Mouse (Mus musculus) embryonic facial prominence, embryonic 13.5 days (tissue): Measurements from ENCODE around the gene Naa16. TPM values are rescaled to one million over a fixed set of nuclear protein-coding genes. Genes with fewer than 3 reads are reported as not detected.
A peak's percentile ranks its signal among the peaks of the same experiment; 100 is the strongest.

Experiments used
- ATAC-seq: fragments of 200-750 bp; cut with Nextera tagmentation; 2 replicates; pipeline ENCODE4 v1.8.0; 2017; ENCODE audit warnings: low read depth; ENCODE audit not compliant: insufficient number of reproducible peaks, insufficient read depth, low FRiP score, low TSS enrichment
- H3K27ac ChIP-seq: fragments of 300-500 bp; sonication (generic); 2 replicates; pipeline ENCODE4 v1.5.1; 2015; ENCODE audit warnings: moderate library complexity, mild to moderate bottlenecking, inconsistent platforms
- H3K27me3 ChIP-seq: fragments of 300-500 bp; sonication (generic); 2 replicates; pipeline ENCODE4 v1.6.1; 2015; ENCODE audit warnings: mild to moderate bottlenecking, inconsistent platforms
- H3K36me3 ChIP-seq: fragments of 300-500 bp; sonication (generic); 2 replicates; pipeline ENCODE4 v1.6.1; 2015; ENCODE audit warnings: mild to moderate bottlenecking, inconsistent platforms
- H3K4me1 ChIP-seq: fragments of 300-500 bp; sonication (generic); 2 replicates; pipeline ENCODE4 v1.6.1; 2015; ENCODE audit warnings: inconsistent platforms
- H3K4me2 ChIP-seq: fragments of 300-500 bp; sonication (generic); 2 replicates; pipeline ENCODE4 v1.6.1; 2015; ENCODE audit warnings: moderate library complexity, mild to moderate bottlenecking, inconsistent platforms
- H3K4me3 ChIP-seq: fragments of 300-500 bp; sonication (generic); 2 replicates; pipeline ENCODE4 v1.5.1; 2015; ENCODE audit warnings: mild to moderate bottlenecking, inconsistent platforms
- H3K9ac ChIP-seq: fragments of 300-500 bp; sonication (generic); 2 replicates; pipeline ENCODE4 v1.6.1; 2015; ENCODE audit warnings: mild to moderate bottlenecking, inconsistent platforms
- H3K9me3 ChIP-seq: fragments of 300-500 bp; sonication (generic); 2 replicates; pipeline ENCODE4 v1.6.1; 2016; ENCODE audit warnings: inconsistent platforms
- WGBS: fragments of 180-500 bp; shearing (Covaris S2); methylation state at CpG from one replicate; pipeline ENCODE4 v1.1.7; 2015; ENCODE audit warnings: mixed read lengths; 5-methylcytosine and 5-hydroxymethylcytosine counted together
- polyA plus RNA-seq: library from polyadenylated mRNA; unstranded; fragments of >200 nt; fragmentation: Nextera tagmentation; extraction: Ambion mirVana; gene quantifications from 2 replicates; pipeline ENCODE4 v1.2.1, GENCODE M21; 2015

Gene Naa16
- polyA plus RNA-seq, 1 experiment from 2014 or later = 51.0 TPM

DNA sequence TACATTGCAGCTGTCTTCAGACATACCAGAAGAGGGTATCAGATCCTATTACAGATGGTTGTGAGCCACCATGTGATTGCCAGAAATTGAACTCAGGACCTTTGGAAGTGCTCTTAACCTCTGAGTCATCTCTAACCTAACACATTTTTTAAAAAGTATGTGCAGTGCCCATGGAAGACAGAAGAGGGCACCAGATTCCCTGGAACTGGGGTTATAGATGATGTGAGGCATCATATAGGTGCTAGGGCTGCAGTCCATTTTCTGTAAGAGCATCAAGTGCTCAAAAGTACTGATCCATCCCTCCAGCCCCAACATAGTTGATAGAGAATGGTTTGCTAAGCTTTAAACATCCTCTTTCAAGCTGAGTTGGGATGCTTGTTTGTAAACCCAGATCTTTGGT lies 4.0 kb upstream of the Naa16 start:
- Histone ChIP-seq H3K4me1 (peaks cover 7% of the 10 kb centered on the region; the same call in 1 of the 2 replicates), H3K36me3 (no peaks in the 10 kb centered on the region; the same call in 1 of the 2 replicates), H3K4me3 (no peak overlapping the region), H3K27me3 (no peaks in the 10 kb centered on the region), H3K27ac (no peak overlapping the region), H3K9ac (no peak overlapping the region), H3K4me2 (no peak overlapping the region), H3K9me3 (no peaks in the 10 kb centered on the region)
- no peak for ATAC-seq

DNA sequence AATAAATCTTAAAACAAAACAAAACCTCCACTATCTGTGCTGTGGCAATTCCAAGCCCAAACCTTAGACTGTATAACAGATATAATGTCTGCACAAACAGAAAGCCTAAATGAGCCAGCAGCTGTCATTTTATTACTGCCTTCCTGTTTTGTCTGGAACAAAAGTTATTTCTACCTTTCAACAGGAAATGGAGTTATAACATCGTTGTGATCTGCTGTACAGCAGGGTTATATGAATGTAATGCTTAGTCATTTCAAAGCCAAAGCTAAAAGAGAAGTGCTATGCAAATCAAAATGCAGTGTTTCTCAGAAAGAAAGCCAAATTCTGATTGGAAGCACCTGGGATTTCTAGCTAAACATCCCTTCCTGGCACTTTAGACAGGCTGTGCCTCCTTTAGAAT lies 2.7 kb upstream of the Naa16 start:
- Histone ChIP-seq H3K4me1 (peaks cover 7% of the 10 kb centered on the region), H3K9ac (no peak overlapping the region), H3K27me3 (no peaks in the 10 kb centered on the region), H3K4me3 (no peak overlapping the region), H3K27ac (no peak overlapping the region), H3K36me3 (no peaks in the 10 kb centered on the region), H3K4me2 (no peak overlapping the region), H3K9me3 (no peaks in the 10 kb centered on the region)
- 55% methylated on average over 1 of the region's 1 CpGs for WGBS
- ATAC-seq = no peak

DNA sequence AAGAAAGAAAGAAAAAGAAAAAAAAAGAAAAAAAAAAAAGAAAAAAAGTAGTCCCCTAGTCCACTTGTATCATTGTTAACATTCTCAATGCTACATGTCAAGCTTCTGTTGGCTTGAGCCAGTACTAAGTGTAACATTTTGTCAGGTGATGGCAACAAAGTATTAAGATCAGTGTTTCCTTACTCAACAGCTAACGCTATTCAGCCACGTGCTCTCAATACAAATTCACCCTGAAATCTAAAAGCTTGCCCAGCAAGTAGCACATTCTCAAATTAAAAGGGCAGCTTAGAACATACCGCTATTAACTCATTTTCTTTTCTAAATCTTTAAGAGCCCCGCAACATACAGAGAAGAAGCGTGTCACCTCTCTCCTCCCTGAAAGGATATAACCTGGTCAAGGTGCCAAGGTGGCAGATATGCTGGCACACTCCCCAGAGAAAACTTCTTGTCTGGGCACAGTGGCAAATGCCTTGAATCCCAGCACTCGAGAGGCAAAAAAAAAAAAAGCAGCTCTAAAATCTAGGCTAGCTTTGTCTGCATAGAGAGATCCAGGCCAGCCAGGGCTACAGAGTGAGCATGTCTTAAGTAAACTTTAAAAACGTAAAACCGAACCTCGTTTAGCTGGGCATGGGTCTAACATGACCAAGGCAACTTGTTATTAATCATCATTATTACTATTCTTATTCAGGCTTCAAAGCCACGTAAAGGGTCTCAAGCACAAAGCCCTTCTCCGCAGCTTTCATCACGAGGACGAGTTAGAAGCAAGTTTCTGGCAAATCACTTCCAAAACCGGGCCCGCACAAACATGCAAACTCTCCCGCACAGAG lies 927 bp downstream of the Naa16 start:
- Histone ChIP-seq H3K27me3 (no peaks in the 10 kb centered on the region), H3K9ac (peak overlapping the region; percentile 93), H3K4me1 (peaks cover 6% of the 10 kb centered on the region), H3K27ac (peak overlapping the region; percentile 99), H3K4me2 (peak overlapping the region; percentile 84), H3K36me3 (peaks cover 11% of the 10 kb centered on the region), H3K9me3 (no peaks in the 10 kb centered on the region), H3K4me3 (peak overlapping the region; percentile 75)
- no peak for ATAC-seq
- WGBS = 1% methylated on average over 16 of the region's 16 CpGs

DNA sequence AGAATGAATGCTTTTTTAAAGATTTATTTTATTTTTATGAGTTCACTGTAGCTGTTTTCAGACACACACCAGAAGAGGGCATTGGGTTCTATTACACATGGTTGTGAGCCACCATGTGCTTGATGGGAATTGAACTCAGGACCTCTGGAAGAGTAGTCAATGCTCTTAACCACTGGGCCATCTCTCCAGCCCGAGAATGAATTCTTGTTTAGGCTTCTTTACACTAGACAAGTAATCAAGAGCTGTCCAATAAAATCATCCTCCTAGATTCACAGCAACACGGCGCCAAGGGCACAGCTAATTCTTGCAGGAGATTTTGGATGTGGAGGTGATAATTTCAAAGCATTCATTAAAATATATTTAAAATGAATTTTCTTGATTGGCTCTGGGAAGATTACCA lies 2.3 kb downstream of the Naa16 start:
- H3K36me3 ChIP-seq = peaks cover 11% of the 10 kb centered on the region
- 91% methylated on average over 3 of the region's 3 CpGs for WGBS

DNA sequence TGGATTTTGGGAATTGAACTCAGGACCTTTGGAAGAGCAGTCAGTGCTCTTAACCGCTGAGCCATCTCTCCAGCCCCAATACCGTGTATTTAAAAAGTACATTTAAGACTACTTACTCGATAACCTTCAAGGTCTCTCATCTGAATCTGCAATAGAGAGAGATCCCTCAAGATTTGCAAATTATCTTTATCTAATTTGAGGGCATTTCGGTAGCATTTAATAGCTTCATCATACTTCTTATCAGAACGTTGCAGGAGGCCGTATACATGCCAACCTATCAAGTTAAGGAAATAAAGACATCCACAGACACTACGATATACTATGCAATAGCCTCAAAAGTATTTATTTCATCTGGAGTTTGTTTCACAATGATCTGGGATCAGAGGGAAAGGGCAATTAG lies 7.5 kb downstream of the Naa16 start:
- Histone ChIP-seq H3K9ac (no peak overlapping the region), H3K4me2 (no peak overlapping the region), H3K4me3 (no peak overlapping the region), H3K9me3 (no peaks in the 10 kb centered on the region), H3K27me3 (no peaks in the 10 kb centered on the region), H3K36me3 (peaks cover 44% of the 10 kb centered on the region), H3K27ac (no peak overlapping the region), H3K4me1 (no peaks in the 10 kb centered on the region; the same call in 1 of the 2 replicates)
- 94% methylated on average over 7 of the region's 7 CpGs for WGBS
- ATAC-seq = no peak

More for the DNA sequence above, 2.3 kb downstream of the Naa16 start:
- H3K9me3 ChIP-seq = no peaks in the 10 kb centered on the region
- H3K27me3 ChIP-seq = no peaks in the 10 kb centered on the region
- H3K4me3 ChIP-seq = no peak overlapping the region
- H3K4me2 ChIP-seq = no peak overlapping the region
- H3K9ac ChIP-seq = no peak overlapping the region
- peaks cover 6% of the 10 kb centered on the region for H3K4me1 ChIP-seq
- no peak for ATAC-seq
- no peak overlapping the region for H3K27ac ChIP-seq

DNA sequence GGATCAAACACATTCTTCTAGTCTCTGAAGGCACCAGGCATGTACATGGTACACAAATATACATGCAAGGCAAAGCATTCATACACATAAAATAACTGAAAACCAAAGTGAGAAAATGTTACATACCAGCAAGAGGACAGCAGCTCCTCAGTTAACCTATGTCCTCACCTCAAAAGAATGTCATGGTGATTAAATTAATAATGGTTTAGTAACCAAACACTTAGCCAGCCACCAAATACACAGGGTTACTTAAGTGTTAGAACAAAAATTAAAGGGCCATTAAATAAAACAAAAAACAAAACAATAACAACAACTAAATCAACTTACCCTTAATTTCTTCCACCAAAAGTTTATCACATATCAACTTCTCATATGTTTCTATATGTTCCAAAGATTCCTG lies 13.5 kb downstream of the Naa16 start:
- Histone ChIP-seq H3K9ac (no peak overlapping the region), H3K9me3 (no peaks in the 10 kb centered on the region), H3K4me3 (no peak overlapping the region), H3K27me3 (no peaks in the 10 kb centered on the region), H3K36me3 (peaks cover 44% of the 10 kb centered on the region), H3K4me1 (no peaks in the 10 kb centered on the region), H3K27ac (no peak overlapping the region), H3K4me2 (no peak overlapping the region)
- no peak for ATAC-seq

DNA sequence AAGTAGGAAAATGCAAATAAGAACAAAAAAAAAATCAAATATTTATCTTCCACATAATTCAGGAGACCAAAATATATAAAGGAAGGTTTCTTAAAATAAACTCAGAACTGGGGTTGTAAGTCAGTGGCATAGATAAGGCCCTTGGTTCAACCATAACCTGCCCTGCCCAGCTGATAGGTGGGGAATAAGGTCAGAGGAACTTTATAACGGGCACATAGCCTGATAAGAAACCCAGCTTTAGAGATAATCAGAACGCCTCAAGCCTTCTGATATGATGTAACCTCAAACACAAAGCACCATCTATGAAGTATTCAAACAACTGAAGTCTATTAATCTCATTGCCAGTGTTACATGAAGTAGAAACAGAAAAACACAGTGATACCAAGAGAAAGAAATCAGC lies 32.5 kb downstream of the Naa16 start:
- Histone ChIP-seq H3K27ac (no peak overlapping the region), H3K27me3 (no peaks in the 10 kb centered on the region), H3K4me2 (no peak overlapping the region), H3K4me3 (no peak overlapping the region), H3K4me1 (no peaks in the 10 kb centered on the region), H3K9me3 (no peaks in the 10 kb centered on the region), H3K9ac (no peak overlapping the region), H3K36me3 (peaks cover 57% of the 10 kb centered on the region)
- WGBS = 89% methylated on average over 2 of the region's 2 CpGs
- no peak for ATAC-seq

DNA sequence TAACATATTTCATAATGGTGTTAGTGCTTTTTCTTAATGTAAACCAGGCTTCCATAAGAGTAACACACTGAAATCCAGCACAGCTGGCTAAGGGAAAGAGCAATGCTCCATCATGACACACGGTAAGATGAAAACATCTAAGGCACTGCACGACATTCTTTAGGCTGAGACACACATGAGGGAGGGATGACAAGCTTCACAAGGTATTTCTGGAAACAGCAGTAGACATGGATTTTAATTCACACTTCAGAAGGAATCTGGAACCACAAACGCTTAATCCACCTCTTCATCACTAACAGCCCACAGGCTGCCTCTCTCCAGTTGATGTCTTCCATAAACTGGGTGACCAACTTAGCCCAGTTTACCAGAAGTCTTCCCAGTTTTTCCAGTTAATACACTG lies 44.2 kb downstream of the Naa16 start:
- no peaks in the 10 kb centered on the region for H3K9me3 ChIP-seq
- 54% methylated on average over 3 of the region's 3 CpGs for WGBS
- H3K4me3 ChIP-seq = no peak overlapping the region
- no peak overlapping the region for H3K27ac ChIP-seq
- H3K9ac ChIP-seq = no peak overlapping the region
- H3K27me3 ChIP-seq = no peaks in the 10 kb centered on the region
- peaks cover 58% of the 10 kb centered on the region for H3K36me3 ChIP-seq
- no peak for ATAC-seq
- H3K4me1 ChIP-seq = no peaks in the 10 kb centered on the region
- no peak overlapping the region for H3K4me2 ChIP-seq

DNA sequence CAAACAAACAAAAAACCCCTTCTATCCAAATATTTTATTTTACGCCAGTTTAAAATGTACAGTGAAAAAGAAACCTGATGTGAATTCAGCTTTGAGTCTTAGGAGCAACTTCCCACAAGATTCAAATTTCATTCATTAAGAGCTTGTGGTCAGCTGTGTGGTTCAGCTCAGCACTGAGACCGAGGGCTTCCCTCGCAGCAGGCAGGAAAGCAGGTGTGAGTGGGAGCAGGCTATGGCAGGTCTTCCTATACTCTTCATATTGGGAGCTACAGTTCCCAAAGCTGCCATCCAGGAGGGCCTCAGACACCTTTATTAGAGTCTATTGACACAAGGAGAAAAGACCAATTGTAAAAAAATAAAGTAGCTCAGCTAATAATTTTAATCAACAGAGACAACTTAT lies 55.0 kb downstream of the Naa16 start:
- peaks cover 51% of the 10 kb centered on the region for H3K36me3 ChIP-seq

DNA sequence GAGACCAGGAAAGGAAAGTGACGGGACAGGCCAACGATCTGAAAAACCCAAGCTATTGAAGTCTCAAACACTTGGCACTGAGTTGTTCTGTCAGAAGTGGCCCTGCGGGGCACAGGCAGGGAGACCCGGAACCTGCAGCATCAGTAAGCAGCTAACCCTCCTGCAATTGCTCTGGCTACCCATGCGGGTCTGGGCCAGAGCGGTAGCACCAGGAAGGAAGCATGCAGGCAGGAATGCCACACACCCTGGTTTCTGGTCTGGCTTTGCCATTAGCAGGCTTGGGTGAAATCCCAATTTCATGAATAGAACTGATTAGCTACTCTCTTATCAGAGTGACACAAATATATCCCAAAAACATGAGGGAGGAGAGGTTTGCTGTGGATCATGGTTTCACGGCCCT lies 58.6 kb downstream of the Naa16 start:
- 59% methylated on average over 7 of the region's 7 CpGs for WGBS
- H3K4me3 ChIP-seq = no peak overlapping the region
- peak overlapping the region; percentile 52; the same call in 1 of the 2 replicates for H3K4me2 ChIP-seq
- H3K27me3 ChIP-seq = no peaks in the 10 kb centered on the region
- peaks cover 17% of the 10 kb centered on the region for H3K4me1 ChIP-seq
- peak overlapping the region; percentile 51 for H3K27ac ChIP-seq
- peaks cover 26% of the 10 kb centered on the region for H3K36me3 ChIP-seq
- no peaks in the 10 kb centered on the region for H3K9me3 ChIP-seq
- no peak overlapping the region for H3K9ac ChIP-seq
- no peak for ATAC-seq

More for the DNA sequence above, 55.0 kb downstream of the Naa16 start:
- peaks cover 17% of the 10 kb centered on the region for H3K4me1 ChIP-seq
- no peaks in the 10 kb centered on the region for H3K27me3 ChIP-seq
- no peak overlapping the region for H3K27ac ChIP-seq
- no peak overlapping the region for H3K4me3 ChIP-seq
- no peaks in the 10 kb centered on the region for H3K9me3 ChIP-seq
- 69% methylated on average over 3 of the region's 3 CpGs for WGBS
- no peak for ATAC-seq
- no peak overlapping the region for H3K4me2 ChIP-seq
- H3K9ac ChIP-seq = no peak overlapping the region

DNA sequence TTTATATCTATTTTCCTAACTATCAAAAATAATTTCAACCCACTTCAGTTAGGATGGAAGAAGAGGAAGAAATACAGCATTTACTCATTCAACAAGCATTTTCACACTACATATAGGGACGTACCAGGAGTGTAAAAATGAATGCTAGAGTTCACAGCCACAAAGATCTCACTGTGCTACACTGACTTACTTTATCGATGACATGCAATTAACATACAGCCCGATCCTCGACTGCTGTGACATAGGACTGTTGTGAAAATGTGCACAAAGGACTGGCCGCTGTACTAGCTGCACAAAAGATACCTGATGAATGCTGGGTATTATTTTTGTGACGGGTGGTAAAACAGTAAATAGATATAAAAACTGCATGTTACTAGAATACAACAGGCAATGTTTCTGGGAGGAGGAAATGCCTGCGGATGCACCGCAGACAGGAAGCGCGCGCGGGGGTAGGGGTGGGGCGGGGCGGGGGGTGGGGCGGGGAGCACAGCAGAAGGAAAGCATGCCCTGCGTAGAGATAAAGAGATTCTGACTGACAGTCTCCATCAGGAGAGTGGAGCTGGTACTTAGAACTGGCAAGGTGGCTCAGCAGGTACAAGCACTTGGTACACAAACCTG lies 59.5 kb downstream of the Naa16 start:
- Histone ChIP-seq H3K9ac (0 out of 2 replicates have a peak overlapping the region, but pooled peaks have one; percentile 27), H3K4me2 (peak overlapping the region; percentile 52), H3K9me3 (no peaks in the 10 kb centered on the region), H3K4me1 (peaks cover 17% of the 10 kb centered on the region), H3K4me3 (peak overlapping the region; percentile 22), H3K27ac (peak overlapping the region; percentile 28; the same call in 1 of the 2 replicates), H3K27me3 (no peaks in the 10 kb centered on the region), H3K36me3 (peaks cover 17% of the 10 kb centered on the region)
- 41% methylated on average over 16 of the region's 16 CpGs for WGBS
- no peak for ATAC-seq

DNA sequence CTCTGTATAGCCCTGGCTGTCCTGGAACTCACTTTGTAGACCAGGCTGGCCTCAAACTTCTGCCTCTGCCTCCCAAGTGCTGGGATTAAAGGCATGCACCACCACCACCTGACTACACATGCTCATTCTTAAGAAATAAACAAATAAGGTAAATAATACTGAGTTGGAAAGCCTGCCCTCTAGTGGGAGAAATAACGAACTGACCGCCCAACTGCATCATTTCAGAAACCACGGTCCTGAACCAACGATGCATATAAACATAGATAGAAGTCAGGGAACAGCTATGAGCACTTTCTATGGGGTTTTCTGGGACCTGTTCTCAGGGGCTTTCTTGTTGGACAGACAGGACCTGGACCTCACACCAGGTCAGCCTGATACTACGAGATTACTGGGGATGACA lies 63.5 kb downstream of the Naa16 start:
- no peak overlapping the region for H3K27ac ChIP-seq
- 0 out of 2 replicates have a peak, but pooled peaks cover 2% of the 10 kb centered on the region for H3K36me3 ChIP-seq
- H3K9me3 ChIP-seq = no peaks in the 10 kb centered on the region
- no peaks in the 10 kb centered on the region for H3K27me3 ChIP-seq
- peaks cover 14% of the 10 kb centered on the region for H3K4me1 ChIP-seq
- 26% methylated on average over 5 of the region's 5 CpGs for WGBS
- no peak overlapping the region for H3K4me2 ChIP-seq
- no peak for ATAC-seq
- H3K4me3 ChIP-seq = no peak overlapping the region
- H3K9ac ChIP-seq = no peak overlapping the region
